ENCODE assay signal across 9 mouse cellular contexts in genomic region chr9:67683367-67683766, GRCm38 (mm10).
DNase-seq lines count a peak whose midpoint lies in the region; ATAC-seq and TF ChIP-seq lines count a peak whose summit lies in the region.
"Had no signal": no experiment of that assay in that cellular context is flagged by ENCODE, and none has a peak within 500 bp of the region (broad histone marks: within the 10 kb centered on the region; RNA-seq: fewer than 3 reads in every experiment).

No protein-coding gene starts in this region.

- peak; percentile 83 for DNase-seq in ES-CJ7 (ENCODE audit: low read depth, low spot score)
- DNase-seq in adrenal gland, adult (ENCODE audit: inconsistent age in 2 of 2, low spot score in 1 of 2) = peak; percentile 53 to 82
- DNase-seq in cerebellum, postnatal 4 days (ENCODE audit: low spot score in 2 of 2) = peak; percentile 65 to 70
- peak; percentile 58 for DNase-seq in gastrocnemius, postnatal 10 days
- DNase-seq in layer of hippocampus, adult 2 months (ENCODE audit: low spot score in 2 of 2) = peak; percentile 64 to 78
- DNase-seq in lung, postnatal 10 days = peak; percentile 62
- DNase-seq in right cerebral cortex, postnatal 14 days = peak; percentile 70

- no peak overlapping the region for H3K27ac ChIP-seq in layer of hippocampus, adult 2 months
- H3K27ac ChIP-seq: limb, embryonic 12.5 days had no signal

- H3K4me3 ChIP-seq in layer of hippocampus, adult 2 months = no peak overlapping the region
- H3K4me3 ChIP-seq: limb, embryonic 12.5 days had no signal

- peak; percentile 88 for TF ChIP-seq CTCF in layer of hippocampus, adult 2 months (conservative IDR thresholded peaks at IDR 0.05)

- no peak; the same call in 1 of the 2 replicates for ATAC-seq in megakaryocyte-erythroid progenitor cell, adult 5-6 weeks (replicated peaks; ENCODE audit: low FRiP score, low TSS enrichment, poor library complexity, severe bottlenecking)
